Mouse (Mus musculus) liver, embryonic 13.5 days (tissue): ENCODE measurements around the gene Arl6ip1. TPM values are rescaled to one million over a fixed set of nuclear protein-coding genes. Genes with fewer than 3 reads are reported as not detected.

Source experiments
- ATAC-seq: fragments of 200-750 bp; cut with Nextera tagmentation; 2 replicates; pipeline ENCODE4 v1.8.0; 2017; ENCODE audit warnings: low read depth, mild to moderate bottlenecking, moderate number of reproducible peaks, moderate library complexity
- DNase-seq: peaks from one replicate; pipeline ENCODE4 v3.0.0; 2022
- H3K27ac ChIP-seq: fragments of 300-500 bp; sonication (generic); 2 replicates; pipeline ENCODE4 v1.5.1; 2015; ENCODE audit warnings: moderate library complexity, mild to moderate bottlenecking, inconsistent platforms
- H3K27me3 ChIP-seq: fragments of 300-500 bp; sonication (generic); 2 replicates; pipeline ENCODE4 v1.6.1; 2015; ENCODE audit warnings: mild to moderate bottlenecking, inconsistent platforms
- H3K36me3 ChIP-seq: fragments of 300-500 bp; sonication (generic); 2 replicates; pipeline ENCODE4 v1.6.1; 2015; ENCODE audit warnings: mild to moderate bottlenecking, inconsistent platforms
- H3K4me1 ChIP-seq: fragments of 300-500 bp; sonication (generic); replicated peaks from 2 replicates; pipeline ENCODE4 v1.6.1; 2015; ENCODE audit warnings: inconsistent platforms
- H3K4me2 ChIP-seq: fragments of 300-500 bp; sonication (generic); 2 replicates; pipeline ENCODE4 v1.6.1; 2015; ENCODE audit warnings: inconsistent platforms, mild to moderate bottlenecking, moderate library complexity
- H3K4me3 ChIP-seq: fragments of 300-500 bp; sonication (generic); replicated peaks from 2 replicates; pipeline ENCODE4 v1.5.1; 2015; ENCODE audit warnings: mild to moderate bottlenecking, inconsistent platforms
- H3K9ac ChIP-seq: fragments of 300-500 bp; sonication (generic); 2 replicates; pipeline ENCODE4 v1.6.1; 2015; ENCODE audit warnings: mild to moderate bottlenecking, inconsistent platforms
- H3K9me3 ChIP-seq: fragments of 300-500 bp; sonication (generic); replicated peaks from 2 replicates; pipeline ENCODE4 v1.6.1; 2016; ENCODE audit warnings: inconsistent platforms
- WGBS: fragments of 180-500 bp; shearing (Covaris S2); methylation state at CpG from one replicate; pipeline ENCODE4 v1.1.7; 2015; ENCODE audit not compliant: insufficient replicate concordance; 5-methylcytosine and 5-hydroxymethylcytosine counted together
- polyA plus RNA-seq: library from polyadenylated mRNA; unstranded; fragments of >200 nt; fragmentation: Nextera tagmentation; extraction: Ambion mirVana; gene quantifications from 2 replicates; pipeline ENCODE4 v1.2.1, GENCODE M21; 2015

Arl6ip1 gene
- polyA plus RNA-seq, 1 experiment from 2014 or later: 390 TPM

DNA sequence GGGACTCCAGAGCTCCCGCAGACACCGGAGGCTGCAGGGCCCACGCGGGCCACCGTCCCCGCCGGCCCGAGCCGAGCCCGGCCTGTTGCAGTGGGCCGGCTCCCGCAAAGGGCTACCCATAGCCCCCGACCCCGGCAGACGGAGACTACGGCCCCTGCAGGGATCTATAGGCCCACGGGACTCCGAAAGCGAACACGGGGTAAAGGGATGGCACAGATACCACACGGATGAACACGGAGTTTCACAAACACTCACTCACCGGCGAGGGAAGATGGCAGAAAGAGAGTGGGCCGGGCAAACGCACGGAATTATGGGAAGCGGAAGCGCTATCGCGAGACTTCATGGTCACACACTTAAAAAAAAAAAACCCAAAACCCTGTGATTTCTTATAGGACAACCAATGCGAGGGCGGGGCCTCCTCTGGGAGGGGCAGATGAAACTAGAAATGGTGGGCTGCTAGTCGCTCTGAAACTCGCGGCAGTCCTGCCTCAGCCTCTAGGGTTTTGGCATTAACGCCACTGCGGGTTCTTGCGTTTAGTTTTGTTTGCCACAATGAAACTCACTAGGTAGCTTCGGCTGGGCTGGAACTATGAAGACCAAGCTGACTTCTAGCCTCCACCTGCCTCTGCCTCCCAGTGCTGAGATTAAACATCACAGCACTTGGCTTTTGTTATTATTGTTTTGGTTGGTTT, 13.4 kb downstream of the Arl6ip1 start, which contains the start of gene Rps15a:
Gene Rps15a, minus strand, starts transcription at position 312 of the 692 bp plus-strand sequence.
- Histone ChIP-seq H3K27ac (peak within 1 kb of the TSS; percentile 87), H3K4me2 (peak within 1 kb of the TSS; percentile 88), H3K9ac (peak within 1 kb of the TSS; percentile 98), H3K36me3 (peaks cover 73% of the 10 kb centered on the region), H3K4me1 (peaks cover 70% of the 10 kb centered on the region), H3K4me3 (peak within 1 kb of the TSS; percentile 94), H3K9me3 (no peaks in the 10 kb centered on the region), H3K27me3 (no peaks in the 10 kb centered on the region)
- DNase-seq: peak; percentile 84
- ATAC-seq: peak; percentile 75
- WGBS: under 1% methylated on average over 40 of the region's 40 CpGs

DNA sequence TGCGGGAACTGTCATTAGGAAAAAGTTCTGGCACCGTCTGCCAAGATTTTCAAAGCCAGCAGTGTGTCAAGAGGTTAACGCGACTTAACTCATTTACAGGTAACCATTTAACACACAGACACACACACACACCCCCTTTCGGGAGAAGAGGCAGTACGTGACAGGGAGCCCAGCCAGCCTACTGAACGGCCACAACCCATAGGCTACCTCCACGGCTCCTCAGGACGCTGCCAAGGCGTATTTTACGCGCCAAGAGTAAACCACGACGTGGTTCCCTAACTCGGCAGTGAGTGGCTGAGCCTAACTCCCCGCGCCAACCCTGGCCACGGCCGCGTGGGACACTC, 14.0 kb downstream of the Arl6ip1 start:
- peak overlapping the region; percentile 88 for H3K4me2 ChIP-seq
- H3K9ac ChIP-seq: peak overlapping the region; percentile 98
- H3K9me3 ChIP-seq: no peaks in the 10 kb centered on the region
- peak; percentile 45 for ATAC-seq
- H3K36me3 ChIP-seq: peaks cover 73% of the 10 kb centered on the region
- peak overlapping the region; percentile 94 for H3K4me3 ChIP-seq
- H3K4me1 ChIP-seq: peaks cover 75% of the 10 kb centered on the region
- DNase-seq: no peak
- peak overlapping the region; percentile 87 for H3K27ac ChIP-seq
- no peaks in the 10 kb centered on the region for H3K27me3 ChIP-seq
- WGBS: under 1% methylated on average over 20 of the region's 20 CpGs

GRCm38 (mm10) chr7:118113541-118114297, 15.7 kb downstream of the Arl6ip1 start:
- H3K27me3 ChIP-seq: no peaks in the 10 kb centered on the region
- H3K36me3 ChIP-seq: peaks cover 73% of the 10 kb centered on the region
- H3K9ac ChIP-seq: peak overlapping the region; percentile 98
- no peaks in the 10 kb centered on the region for H3K9me3 ChIP-seq
- DNase-seq (no peak), ATAC-seq (no peak)
- H3K4me3 ChIP-seq: peak overlapping the region; percentile 94
- H3K4me1 ChIP-seq: peaks cover 88% of the 10 kb centered on the region
- 37% methylated on average over 5 of the region's 5 CpGs for WGBS
- H3K27ac ChIP-seq: peak overlapping the region; percentile 87
- peak overlapping the region; percentile 88 for H3K4me2 ChIP-seq

GRCm38 (mm10) chr7:118111128-118111527, 18.3 kb downstream of the Arl6ip1 start:
- Histone ChIP-seq H3K4me1 (peaks cover 91% of the 10 kb centered on the region), H3K4me2 (peak overlapping the region; percentile 88), H3K36me3 (peaks cover 90% of the 10 kb centered on the region), H3K9ac (peak overlapping the region; percentile 98), H3K4me3 (peak overlapping the region; percentile 94), H3K27ac (0 out of 2 replicates have a peak overlapping the region, but pooled peaks have one; percentile 18), H3K27me3 (no peaks in the 10 kb centered on the region), H3K9me3 (no peaks in the 10 kb centered on the region)
- ATAC-seq (no peak), DNase-seq (no peak)
- 55% methylated on average over 3 of the region's 3 CpGs for WGBS

- Histone ChIP-seq H3K27me3 (no peaks in the 10 kb centered on the region), H3K9me3 (no peaks in the 10 kb centered on the region), H3K4me2 (no peak overlapping the region), H3K4me3 (no peak overlapping the region), H3K27ac (peak overlapping the region; percentile 58; the same call in 1 of the 2 replicates), H3K4me1 (peaks cover 100% of the 10 kb centered on the region), H3K36me3 (peaks cover 88% of the 10 kb centered on the region), H3K9ac (no peak overlapping the region)
- 69% methylated on average over 1 of the region's 1 CpGs for WGBS
- ATAC-seq (no peak), DNase-seq (no peak)
These were observed 21.8 kb downstream of the Arl6ip1 start for GRCm38 (mm10) chr7:118107671-118108070.

DNA sequence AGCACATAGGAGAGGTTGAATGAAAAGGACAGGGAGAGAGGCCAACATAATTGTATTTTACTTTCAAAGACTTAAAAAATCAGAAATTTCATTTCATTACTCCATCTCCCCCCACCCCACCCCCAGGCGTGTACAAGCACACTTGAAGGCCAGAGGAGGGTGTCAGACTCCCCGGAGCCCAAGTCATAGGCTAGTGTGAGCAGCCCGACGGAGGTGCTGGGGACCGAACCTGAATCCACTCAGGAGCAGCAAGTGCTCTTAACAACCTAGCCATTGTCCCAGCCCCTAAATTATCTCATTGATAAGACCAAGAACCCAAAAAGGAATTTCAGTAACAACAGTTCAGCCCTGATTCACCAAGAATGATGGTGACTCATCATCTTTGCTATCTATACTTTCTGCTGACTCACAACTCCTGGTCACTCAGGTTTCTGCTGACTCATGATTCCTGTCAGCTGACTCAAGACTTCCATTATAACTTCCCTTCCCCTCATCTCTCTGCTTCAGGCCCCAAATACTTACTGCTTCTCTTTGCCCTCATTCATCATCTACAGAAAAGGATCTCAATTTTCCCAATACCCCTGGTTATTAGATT, 24.9 kb downstream of the Arl6ip1 start:
- Histone ChIP-seq H3K27me3 (no peaks in the 10 kb centered on the region), H3K9ac (peak overlapping the region; percentile 47; the same call in 1 of the 2 replicates), H3K4me2 (peak overlapping the region; percentile 33), H3K27ac (peak overlapping the region; percentile 88), H3K4me1 (peaks cover 72% of the 10 kb centered on the region), H3K4me3 (no peak overlapping the region), H3K9me3 (no peaks in the 10 kb centered on the region), H3K36me3 (peaks cover 57% of the 10 kb centered on the region)
- peak; percentile 50 for ATAC-seq
- peak; percentile 64 for DNase-seq
- 59% methylated on average over 5 of the region's 5 CpGs for WGBS

- peak overlapping the region; percentile 88 for H3K27ac ChIP-seq
- peaks cover 64% of the 10 kb centered on the region for H3K4me1 ChIP-seq
- WGBS: 37% methylated on average over 5 of the region's 5 CpGs
These were observed 25.7 kb downstream of the Arl6ip1 start for GRCm38 (mm10) chr7:118103462-118104379.

GRCm38 (mm10) chr7:118102678-118103461, 26.6 kb downstream of the Arl6ip1 start:
- no peak for DNase-seq

More at GRCm38 (mm10) chr7:118103462-118104379, 25.7 kb downstream of the Arl6ip1 start:
- Histone ChIP-seq H3K9ac (no peak overlapping the region), H3K27me3 (no peaks in the 10 kb centered on the region), H3K4me2 (no peak overlapping the region), H3K36me3 (peaks cover 49% of the 10 kb centered on the region), H3K4me3 (no peak overlapping the region), H3K9me3 (no peaks in the 10 kb centered on the region)
- peak; percentile 32 for ATAC-seq
- no peak for DNase-seq

GRCm38 (mm10) chr7:118102231-118102630, 27.2 kb downstream of the Arl6ip1 start:
- DNase-seq: no peak
- Histone ChIP-seq H3K4me1 (peaks cover 62% of the 10 kb centered on the region), H3K36me3 (peaks cover 34% of the 10 kb centered on the region), H3K4me2 (no peak overlapping the region), H3K4me3 (no peak overlapping the region), H3K9me3 (no peaks in the 10 kb centered on the region), H3K27ac (no peak overlapping the region; the same call in 1 of the 2 replicates), H3K27me3 (no peaks in the 10 kb centered on the region), H3K9ac (no peak overlapping the region)
- ATAC-seq: no peak
- 49% methylated on average over 4 of the region's 4 CpGs for WGBS

More at GRCm38 (mm10) chr7:118102678-118103461, 26.6 kb downstream of the Arl6ip1 start:
- Histone ChIP-seq H3K36me3 (peaks cover 40% of the 10 kb centered on the region), H3K4me1 (peaks cover 62% of the 10 kb centered on the region), H3K27ac (peak overlapping the region; percentile 88), H3K4me3 (no peak overlapping the region), H3K4me2 (no peak overlapping the region), H3K9me3 (no peaks in the 10 kb centered on the region), H3K9ac (no peak overlapping the region), H3K27me3 (no peaks in the 10 kb centered on the region)
- WGBS: 37% methylated on average over 4 of the region's 4 CpGs
- ATAC-seq: peak; percentile 59

GRCm38 (mm10) chr7:118097615-118098014, 31.8 kb downstream of the Arl6ip1 start:
- 25% methylated on average over 7 of the region's 7 CpGs for WGBS
- peaks cover 18% of the 10 kb centered on the region for H3K4me1 ChIP-seq
- peak; percentile 72 for ATAC-seq

More at GRCm38 (mm10) chr7:118097615-118098014, 31.8 kb downstream of the Arl6ip1 start:
- Histone ChIP-seq H3K4me2 (no peak overlapping the region), H3K9me3 (no peaks in the 10 kb centered on the region), H3K4me3 (no peak overlapping the region), H3K27me3 (no peaks in the 10 kb centered on the region), H3K27ac (no peak overlapping the region), H3K9ac (no peak overlapping the region), H3K36me3 (no peaks in the 10 kb centered on the region)
- no peak for DNase-seq
